Comparison of ENCODE assay signal across 28 mouse cellular contexts in genomic region chr16:74637638-74638037, GRCm38 (mm10).
"Had no signal": no experiment of that assay in that cellular context is flagged by ENCODE, and none has a peak within 500 bp of the region (broad histone marks: within the 10 kb centered on the region; RNA-seq: fewer than 3 reads in every experiment).

No protein-coding gene starts in this region.

- H3K9ac ChIP-seq: embryonic facial prominence, embryonic 12.5 days; embryonic facial prominence, embryonic 13.5 days; embryonic facial prominence, embryonic 15.5 days; forebrain, embryonic 12.5 days; forebrain, embryonic 13.5 days; forebrain, embryonic 15.5 days; forebrain, postnatal 0 days had no signal

- H3K4me1 ChIP-seq: embryonic facial prominence, embryonic 10.5 days; embryonic facial prominence, embryonic 12.5 days; embryonic facial prominence, embryonic 13.5 days; embryonic facial prominence, embryonic 15.5 days; forebrain, embryonic 10.5 days; forebrain, embryonic 12.5 days; forebrain, embryonic 13.5 days; forebrain, embryonic 15.5 days had no signal

- DNase-seq: cerebellum, adult 2 months; cerebellum, adult 8-10 months; cerebellum, adult 9-10 months; cerebellum, adult 9-11 months; cerebellum, postnatal 10 days; cerebellum, postnatal 14 days; cerebellum, postnatal 25 days; cerebellum, postnatal 36 days; embryo, embryonic 11 days; forebrain, postnatal 0 days; gastrocnemius, adult 2 months; gastrocnemius, postnatal 10 days; gastrocnemius, postnatal 14 days; gastrocnemius, postnatal 25 days; gastrocnemius, postnatal 36 days; heart, adult 11 months; heart, adult 18-20 months had no signal

- H3K27me3 ChIP-seq: embryonic facial prominence, embryonic 12.5 days; embryonic facial prominence, embryonic 13.5 days; embryonic facial prominence, embryonic 15.5 days; forebrain, embryonic 12.5 days; forebrain, embryonic 13.5 days; forebrain, embryonic 15.5 days had no signal

- H3K4me3 ChIP-seq: embryonic facial prominence, embryonic 10.5 days; embryonic facial prominence, embryonic 12.5 days; embryonic facial prominence, embryonic 13.5 days; embryonic facial prominence, embryonic 15.5 days; erythroblast, embryonic 14.5 days; forebrain, embryonic 10.5 days; forebrain, embryonic 12.5 days; forebrain, embryonic 13.5 days; forebrain, embryonic 15.5 days; gastrocnemius, adult 2 months had no signal

- H3K27ac ChIP-seq: embryonic facial prominence, embryonic 10.5 days; embryonic facial prominence, embryonic 12.5 days; embryonic facial prominence, embryonic 13.5 days; embryonic facial prominence, embryonic 15.5 days; forebrain, embryonic 10.5 days; forebrain, embryonic 12.5 days; forebrain, embryonic 13.5 days; forebrain, embryonic 15.5 days; gastrocnemius, adult 2 months had no signal

- H3K4me2 ChIP-seq: embryonic facial prominence, embryonic 12.5 days; embryonic facial prominence, embryonic 13.5 days; embryonic facial prominence, embryonic 15.5 days; forebrain, embryonic 12.5 days; forebrain, embryonic 13.5 days; forebrain, embryonic 15.5 days had no signal

- H3K36me3 ChIP-seq: embryonic facial prominence, embryonic 10.5 days; embryonic facial prominence, embryonic 12.5 days; embryonic facial prominence, embryonic 13.5 days; embryonic facial prominence, embryonic 15.5 days; forebrain, embryonic 10.5 days; forebrain, embryonic 12.5 days; forebrain, embryonic 15.5 days had no signal

- H3K9me3 ChIP-seq: embryonic facial prominence, embryonic 10.5 days; embryonic facial prominence, embryonic 12.5 days; embryonic facial prominence, embryonic 13.5 days; embryonic facial prominence, embryonic 15.5 days; forebrain, embryonic 10.5 days; forebrain, embryonic 12.5 days; forebrain, embryonic 13.5 days; forebrain, embryonic 15.5 days had no signal

- ATAC-seq: forebrain, embryonic 13.5 days; forebrain, embryonic 14.5 days; forebrain, embryonic 15.5 days; forebrain, embryonic 16.5 days; forebrain, postnatal 0 days had no signal
